Mouse (Mus musculus) lung, adult 2 months (tissue): Measurements from ENCODE around the gene Adam12.

Source experiments
- CTCF ChIP-seq: fragments of 200-500 bp; IDR thresholded peaks from 2 replicates; pipeline ENCODE4 v1.5.1; 2011; ENCODE audit warnings: mild to moderate bottlenecking, low read length, control low read depth; ENCODE audit not compliant: insufficient read depth
- POLR2A ChIP-seq: fragments of 200-500 bp; IDR thresholded peaks from 2 replicates; pipeline ENCODE4 v1.6.1; 2011; ENCODE audit warnings: low read depth, mild to moderate bottlenecking, control low read depth, low read length, borderline replicate concordance; ENCODE audit errors: extremely low read depth

- TF ChIP-seq POLR2A: no peak
- no peak for TF ChIP-seq CTCF
Observed at GRCm38 (mm10) chr7:133891796-133892195, 340.1 kb downstream of the Adam12 start.
